8 mouse cellular contexts compared by ENCODE assay signal in genomic region chr14:7817770-7818462, GRCm38 (mm10). TPM values are rescaled to one million over a fixed set of nuclear protein-coding genes. Genes with fewer than 3 reads are reported as not detected.
DNase-seq lines count a peak whose midpoint lies in the region; ATAC-seq and TF ChIP-seq lines count a peak whose summit lies in the region.

Flnb (plus strand) TSS chr14:7817957.

- peak within 1 kb of the TSS; percentile 93 for H3K4me2 ChIP-seq in forebrain, embryonic 15.5 days (replicated peaks)
- H3K4me2 ChIP-seq in liver, embryonic 16.5 days (ENCODE audit: low read depth, low read length) = peak within 1 kb of the TSS; percentile 66
- H3K4me2 ChIP-seq in neural tube, embryonic 12.5 days (replicated peaks) = peak within 1 kb of the TSS; percentile 93
- H3K4me2 ChIP-seq in stomach, postnatal 0 days (replicated peaks; ENCODE audit: low read depth) = peak within 1 kb of the TSS; percentile 90

- peak; percentile 91 for ATAC-seq in cerebellum, adult (ENCODE audit: insufficient number of reproducible peaks, low FRiP score, low TSS enrichment)
- peak; percentile 98 for ATAC-seq in forebrain, embryonic 15.5 days (replicated peaks)
- ATAC-seq in liver, embryonic 16.5 days (ENCODE audit: low read depth) = peak; percentile 92
- peak; percentile 98 for ATAC-seq in neural tube, embryonic 12.5 days (ENCODE audit: low FRiP score, low read depth)
- ATAC-seq in stomach, postnatal 0 days (ENCODE audit: low FRiP score, low TSS enrichment) = peak; percentile 93

- no peak for TF ChIP-seq POLR2A in ES-Bruce4 (IDR thresholded peaks at IDR 0.05; ENCODE audit: insufficient read depth, low read length)

- H3K9me3 ChIP-seq in ES-Bruce4 (replicated peaks; ENCODE audit: control insufficient read depth, insufficient read depth, low read length, poor library complexity, severe bottlenecking) = no peaks in the 10 kb centered on the region
- no peaks in the 10 kb centered on the region for H3K9me3 ChIP-seq in forebrain, embryonic 15.5 days
- H3K9me3 ChIP-seq in liver, embryonic 16.5 days (replicated peaks; ENCODE audit: control insufficient read depth, low read length) = no peaks in the 10 kb centered on the region
- H3K9me3 ChIP-seq in neural tube, embryonic 12.5 days = no peaks in the 10 kb centered on the region
- no peaks in the 10 kb centered on the region for H3K9me3 ChIP-seq in stomach, postnatal 0 days (ENCODE audit: control insufficient read depth, low read length)

- intact Hi-C loops in heart, postnatal 14 days (cut with DNase I) = loop anchor here (2.0 to 10.0 kb wide), 5 partner anchors 49 to 177 kb away; partner anchors contain the start of gene Dnase1l3

- TF ChIP-seq EP300 in ES-Bruce4 (IDR thresholded peaks at IDR 0.05; ENCODE audit: insufficient read depth, low read depth, low read length) = peak; percentile 65; the same call in 1 of the 2 replicates
- no peak for TF ChIP-seq EP300 in stomach, postnatal 0 days (optimal IDR thresholded peaks at IDR 0.05)

- 0 out of 2 replicates have a peak, but pooled peaks cover 3% of the 10 kb centered on the region for H3K36me3 ChIP-seq in ES-Bruce4 (ENCODE audit: control insufficient read depth, insufficient read depth, low read length, poor library complexity, severe bottlenecking)
- no peaks in the 10 kb centered on the region for H3K36me3 ChIP-seq in forebrain, embryonic 15.5 days
- no peaks in the 10 kb centered on the region for H3K36me3 ChIP-seq in liver, embryonic 16.5 days (ENCODE audit: control insufficient read depth, insufficient read depth)
- no peaks in the 10 kb centered on the region for H3K36me3 ChIP-seq in neural tube, embryonic 12.5 days
- no peaks in the 10 kb centered on the region for H3K36me3 ChIP-seq in stomach, postnatal 0 days (ENCODE audit: control insufficient read depth, insufficient read depth, low read length)

- no peak within 1 kb of the TSS for H3K27ac ChIP-seq in ES-Bruce4 (ENCODE audit: insufficient read depth, low read length)
- H3K27ac ChIP-seq in forebrain, embryonic 15.5 days (replicated peaks) = peak within 1 kb of the TSS; percentile 79
- peak within 1 kb of the TSS; percentile 41; the same call in 1 of the 2 replicates for H3K27ac ChIP-seq in liver, embryonic 16.5 days (ENCODE audit: low read length)
- H3K27ac ChIP-seq in neural tube, embryonic 12.5 days = no peak within 1 kb of the TSS
- H3K27ac ChIP-seq in stomach, postnatal 0 days (replicated peaks) = peak within 1 kb of the TSS; percentile 88

- H3K27me3 ChIP-seq in ES-Bruce4 (ENCODE audit: control insufficient read depth, insufficient read depth, low read length, poor library complexity, severe bottlenecking) = no peaks in the 10 kb centered on the region
- no peaks in the 10 kb centered on the region for H3K27me3 ChIP-seq in forebrain, embryonic 15.5 days
- peaks cover 14% of the 10 kb centered on the region for H3K27me3 ChIP-seq in liver, embryonic 16.5 days (ENCODE audit: control insufficient read depth, insufficient read depth, low read depth, low read length)
- H3K27me3 ChIP-seq in neural tube, embryonic 12.5 days (replicated peaks) = no peaks in the 10 kb centered on the region
- H3K27me3 ChIP-seq in stomach, postnatal 0 days (ENCODE audit: control insufficient read depth, insufficient read depth, low read length) = no peaks in the 10 kb centered on the region

- DNase-seq in heart, postnatal 14 days = peak; percentile 97 to 98
- no peak for DNase-seq in large intestine, adult 2 months (ENCODE audit: low read depth, low spot score)
- peak; percentile 98 for DNase-seq in stomach, postnatal 0 days (ENCODE audit: low spot score)

- H3K4me3 ChIP-seq in ES-Bruce4 (ENCODE audit: low read depth, low read length) = peak within 1 kb of the TSS; percentile 75
- H3K4me3 ChIP-seq in forebrain, embryonic 15.5 days = peak within 1 kb of the TSS; percentile 86
- H3K4me3 ChIP-seq in liver, embryonic 16.5 days (ENCODE audit: low read depth, low read length) = peak within 1 kb of the TSS; percentile 65
- peak within 1 kb of the TSS; percentile 70 for H3K4me3 ChIP-seq in neural tube, embryonic 12.5 days
- peak within 1 kb of the TSS; percentile 73 for H3K4me3 ChIP-seq in stomach, postnatal 0 days (ENCODE audit: low read depth, low read length)

- H3K9ac ChIP-seq in ES-Bruce4 (ENCODE audit: low read depth, poor library complexity, severe bottlenecking) = peak within 1 kb of the TSS; percentile 46
- peak within 1 kb of the TSS; percentile 78 for H3K9ac ChIP-seq in forebrain, embryonic 15.5 days (replicated peaks)
- peak within 1 kb of the TSS; percentile 61 for H3K9ac ChIP-seq in liver, embryonic 16.5 days (ENCODE audit: low read depth, low read length)
- H3K9ac ChIP-seq in neural tube, embryonic 12.5 days = peak within 1 kb of the TSS; percentile 75
- peak within 1 kb of the TSS; percentile 73 for H3K9ac ChIP-seq in stomach, postnatal 0 days (ENCODE audit: low read length)

- TF ChIP-seq CTCF in ES-Bruce4 (IDR thresholded peaks at IDR 0.05; ENCODE audit: low read depth, low read length) = peak; percentile 93
- TF ChIP-seq CTCF in stomach, postnatal 0 days (IDR thresholded peaks at IDR 0.05; ENCODE audit: low read depth) = peak; percentile 99

- peaks cover 2% of the 10 kb centered on the region for H3K4me1 ChIP-seq in ES-Bruce4 (ENCODE audit: control insufficient read depth, insufficient read depth, low read length)
- peaks cover 41% of the 10 kb centered on the region for H3K4me1 ChIP-seq in forebrain, embryonic 15.5 days
- H3K4me1 ChIP-seq in liver, embryonic 16.5 days (ENCODE audit: control insufficient read depth, low read depth, low read length) = no peaks in the 10 kb centered on the region; the same call in none of the 2 replicates
- peaks cover 36% of the 10 kb centered on the region for H3K4me1 ChIP-seq in neural tube, embryonic 12.5 days
- H3K4me1 ChIP-seq in stomach, postnatal 0 days (replicated peaks; ENCODE audit: control insufficient read depth, insufficient read depth) = peaks cover 8% of the 10 kb centered on the region

- under 1% methylated on average over 49 of the region's 49 CpGs for WGBS in forebrain, embryonic 15.5 days
- under 1% methylated on average over 49 of the region's 49 CpGs for WGBS in large intestine, adult 2 months
- WGBS in liver, embryonic 16.5 days (ENCODE audit: insufficient replicate concordance) = under 1% methylated on average over 49 of the region's 49 CpGs
- WGBS in neural tube, embryonic 12.5 days = under 1% methylated on average over 49 of the region's 49 CpGs
- WGBS in stomach, postnatal 0 days = under 1% methylated on average over 49 of the region's 49 CpGs

RNA-seq across cellular contexts. Expression of gene Flnb, which starts in this region (rescaled TPM):
- 326 and 328 TPM in 2 replicates for polyA plus RNA-seq in ES-Bruce4 (2011; ENCODE audit: insufficient read depth, insufficient read length, low read depth, missing spikeins)
- 8.6 and 9.6 TPM in 2 replicates for polyA plus RNA-seq in forebrain, embryonic 15.5 days (2015; fragmentation: Nextera tagmentation; extraction: Ambion mirVana)
- total RNA-seq in heart, postnatal 14 days (2021) = 10 to 100 TPM; 32.5 to 36.3 TPM
- 30.1 and 56.7 TPM in 2 replicates for polyA plus RNA-seq in large intestine, adult 2 months (2012; rRNA removed)
- polyA plus RNA-seq in liver, embryonic 16.5 days (2015; fragmentation: Nextera tagmentation; extraction: Ambion mirVana) = 4.4 and 4.8 TPM in 2 replicates
- polyA plus RNA-seq in neural tube, embryonic 12.5 days (2016; fragmentation: Nextera tagmentation; extraction: Ambion mirVana) = 16.2 and 16.8 TPM in 2 replicates
- 8.3 and 8.8 TPM in 2 replicates for polyA plus RNA-seq in stomach, postnatal 0 days (2015; fragmentation: Nextera tagmentation; extraction: Ambion mirVana)

Comparison
In these comparisons a context has a peak if more than half of its experiments do, and no peak if none do; other contexts are left out.
1. H3K27ac ChIP-seq: peak in forebrain, embryonic 15.5 days (single experiment), liver, embryonic 16.5 days (single experiment) and stomach, postnatal 0 days (single experiment); none in ES-Bruce4 (single experiment) and neural tube, embryonic 12.5 days (single experiment).
2. Peak in every context shown above with its lines, with median percentiles within 50 percentile points of each other: H3K4me3 ChIP-seq, H3K9ac ChIP-seq, ATAC-seq and H3K4me2 ChIP-seq.